Mouse (Mus musculus) small intestine, adult 2 months (tissue): Measurements from ENCODE around the gene Atp6v1e2. TPM values are rescaled to one million over a fixed set of nuclear protein-coding genes. Genes with fewer than 3 reads are reported as not detected.

ENCODE experiments used
- H3K27ac ChIP-seq: fragments of 200-500 bp; 2 replicates; pipeline ENCODE4 v1.5.1; 2012; ENCODE audit warnings: low read depth, low read length, control low read depth, inconsistent platforms; ENCODE audit not compliant: insufficient read depth
- H3K27me3 ChIP-seq: fragments of 200-500 bp; 2 replicates; pipeline ENCODE4 v1.6.1; 2012; ENCODE audit warnings: mild to moderate bottlenecking, moderate library complexity, low read length, inconsistent platforms; ENCODE audit not compliant: control insufficient read depth, insufficient read depth
- H3K36me3 ChIP-seq: fragments of 200-500 bp; 2 replicates; pipeline ENCODE4 v1.6.1; 2012; ENCODE audit warnings: mild to moderate bottlenecking, low read length, control low read depth, inconsistent platforms; ENCODE audit not compliant: control insufficient read depth, insufficient read depth
- H3K4me1 ChIP-seq: fragments of 200-500 bp; 2 replicates; pipeline ENCODE4 v1.6.1; 2012; ENCODE audit warnings: low read length, inconsistent platforms, mixed read lengths; ENCODE audit not compliant: control insufficient read depth, insufficient read depth, insufficient read length
- H3K4me3 ChIP-seq: fragments of 200-500 bp; 2 replicates; pipeline ENCODE4 v1.5.1; 2012; ENCODE audit warnings: low read depth, mild to moderate bottlenecking, control low read depth, inconsistent platforms, low read length, moderate library complexity
- CTCF ChIP-seq: fragments of 200-500 bp; IDR thresholded peaks from 2 replicates; pipeline ENCODE4 v1.5.1; 2012; ENCODE audit warnings: low read depth, mild to moderate bottlenecking, control low read depth, inconsistent platforms, low read length, moderate library complexity, mixed read lengths; ENCODE audit not compliant: insufficient replicate concordance, insufficient read length; ENCODE audit errors: extremely low read depth
- POLR2A ChIP-seq: fragments of 200-500 bp; IDR thresholded peaks from 2 replicates; pipeline ENCODE4 v1.6.1; 2012; ENCODE audit warnings: low read depth, mild to moderate bottlenecking, control low read depth, inconsistent platforms, low read length, moderate library complexity
- WGBS: fragments of 180-500 bp; shearing (Covaris S2); methylation state at CpG from one replicate; pipeline ENCODE4 v1.1.7; 2018; 5-methylcytosine and 5-hydroxymethylcytosine counted together
- polyA plus RNA-seq: library from polyadenylated mRNA; depleted of rRNA; stranded (reverse); fragments of >200 nt; gene quantifications from 2 replicates; pipeline ENCODE4 v1.2.3, GENCODE M21; 2012

Gene Atp6v1e2
- polyA plus RNA-seq, 1 experiment, result not detected

- peaks cover 15% of the 10 kb centered on the region for H3K4me1 ChIP-seq
- H3K4me3 ChIP-seq, result no peak overlapping the region
- no peak overlapping the region for H3K27ac ChIP-seq
- H3K36me3 ChIP-seq, result peaks cover 18% of the 10 kb centered on the region
- no peaks in the 10 kb centered on the region for H3K27me3 ChIP-seq
- 92% methylated on average over 15 of the region's 15 CpGs for WGBS
- TF ChIP-seq POLR2A, result no peak
- TF ChIP-seq CTCF, result no peak
These were observed 22.5 kb upstream of the Atp6v1e2 start for GRCm38 (mm10) chr17:86970026-86970750.

- TF ChIP-seq CTCF (no peak), POLR2A (no peak)
- Histone ChIP-seq H3K4me3 (no peak overlapping the region), H3K36me3 (peaks cover 17% of the 10 kb centered on the region), H3K27ac (no peak overlapping the region), H3K4me1 (peaks cover 15% of the 10 kb centered on the region), H3K27me3 (no peaks in the 10 kb centered on the region)
- 57% methylated on average over 5 of the region's 5 CpGs for WGBS
These were observed 21.9 kb upstream of the Atp6v1e2 start for GRCm38 (mm10) chr17:86969582-86969981.

- Histone ChIP-seq H3K27ac (no peak overlapping the region), H3K36me3 (peaks cover 11% of the 10 kb centered on the region), H3K4me3 (no peak overlapping the region), H3K4me1 (peaks cover 15% of the 10 kb centered on the region), H3K27me3 (no peaks in the 10 kb centered on the region)
- no peak for TF ChIP-seq CTCF
- no peak for TF ChIP-seq POLR2A
- WGBS, result 89% methylated on average over 5 of the region's 5 CpGs
These were observed 20.9 kb upstream of the Atp6v1e2 start for GRCm38 (mm10) chr17:86968581-86968980.

GRCm38 (mm10) chr17:86967536-86968525 is 20.1 kb upstream of the Atp6v1e2 start:
- no peak for TF ChIP-seq POLR2A
- TF ChIP-seq CTCF, result no peak
- WGBS, result 86% methylated on average over 10 of the region's 10 CpGs
- Histone ChIP-seq H3K27me3 (no peaks in the 10 kb centered on the region), H3K27ac (no peak overlapping the region), H3K4me1 (peaks cover 15% of the 10 kb centered on the region), H3K36me3 (peaks cover 5% of the 10 kb centered on the region; the same call in 1 of the 2 replicates), H3K4me3 (no peak overlapping the region)

- no peak for TF ChIP-seq POLR2A
- no peak for TF ChIP-seq CTCF
- H3K27me3 ChIP-seq, result no peaks in the 10 kb centered on the region
- H3K4me3 ChIP-seq, result no peak overlapping the region
- H3K27ac ChIP-seq, result no peak overlapping the region
- peaks cover 5% of the 10 kb centered on the region; the same call in 1 of the 2 replicates for H3K36me3 ChIP-seq
- peaks cover 15% of the 10 kb centered on the region for H3K4me1 ChIP-seq
- 94% methylated on average over 12 of the region's 12 CpGs for WGBS
These were observed 19.4 kb upstream of the Atp6v1e2 start for GRCm38 (mm10) chr17:86967048-86967447.

GRCm38 (mm10) chr17:86966040-86966439 is 18.3 kb upstream of the Atp6v1e2 start:
- no peaks in the 10 kb centered on the region for H3K27me3 ChIP-seq
- 77% methylated on average over 10 of the region's 10 CpGs for WGBS
- H3K4me3 ChIP-seq, result no peak overlapping the region
- H3K36me3 ChIP-seq, result peaks cover 5% of the 10 kb centered on the region; the same call in 1 of the 2 replicates
- H3K4me1 ChIP-seq, result peaks cover 15% of the 10 kb centered on the region
- TF ChIP-seq POLR2A (no peak), CTCF (no peak)
- no peak overlapping the region for H3K27ac ChIP-seq

GRCm38 (mm10) chr17:86965121-86965520 is 17.4 kb upstream of the Atp6v1e2 start:
- Histone ChIP-seq H3K4me1 (peaks cover 15% of the 10 kb centered on the region; the same call in 1 of the 2 replicates), H3K36me3 (peaks cover 3% of the 10 kb centered on the region; the same call in 1 of the 2 replicates), H3K27ac (peak overlapping the region; percentile 58), H3K27me3 (no peaks in the 10 kb centered on the region), H3K4me3 (peak overlapping the region; percentile 90; the same call in 1 of the 2 replicates)
- TF ChIP-seq POLR2A, result no peak
- no peak for TF ChIP-seq CTCF
- WGBS, result 62% methylated on average over 8 of the region's 8 CpGs
